Mouse (Mus musculus): ENCODE measurements around the gene Smok3b. TPM values are rescaled to one million over a fixed set of nuclear protein-coding genes. Genes with fewer than 3 reads are reported as not detected.
"Not testable (repeated sequence)": the region's sequence is repeated elsewhere in the genome, so short reads cannot be mapped to it uniquely, and the experiment has no call there.

The Smok3b gene
- not detected in 2 replicates for polyA plus RNA-seq (2012; rRNA removed)

DNA sequence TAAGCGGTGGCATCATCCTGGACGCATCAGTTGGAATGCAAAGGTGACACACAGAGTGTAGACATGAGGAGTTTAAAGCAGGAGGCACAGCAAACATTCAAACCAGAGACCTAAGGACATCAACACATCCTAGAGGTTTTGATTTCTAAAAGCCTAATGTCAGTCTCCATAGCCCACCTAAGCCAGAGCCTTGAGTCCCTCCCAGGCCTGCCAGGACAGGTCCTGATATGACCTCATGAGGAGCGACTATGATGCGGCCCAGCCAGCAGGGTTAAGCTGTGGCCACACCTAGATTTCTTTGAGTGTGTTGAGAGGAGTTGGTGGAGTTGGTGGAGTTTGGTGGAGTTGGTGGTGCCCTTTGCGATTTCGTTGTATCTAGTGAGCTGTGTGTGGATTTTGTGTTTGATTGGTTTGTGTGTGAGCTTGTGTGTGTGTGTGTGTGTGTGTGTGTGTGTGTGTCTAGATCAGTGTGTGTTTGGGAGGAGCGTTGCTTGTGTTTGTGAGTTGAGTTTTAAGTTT, at the start of gene Smok3b, which contains the start of gene Smok3a:
Gene Smok3b (plus strand): TSS at position 469 of the 519 bp plus-strand sequence.
Gene Smok3a (plus strand): TSS at position 301 of the 519 bp plus-strand sequence.
- H3K27ac ChIP-seq (ENCODE audit: insufficient read depth, low read length); H3K27me3 ChIP-seq (ENCODE audit: control insufficient read depth, insufficient read depth, low read length); H3K4me3 ChIP-seq (ENCODE audit: extremely low read depth, insufficient read depth, insufficient read length); H3K4me1 ChIP-seq (ENCODE audit: control insufficient read depth, insufficient read depth, insufficient read length); H3K36me3 ChIP-seq (ENCODE audit: control insufficient read depth, insufficient read depth, low read length); DNase-seq (ENCODE audit: low read depth in 1 of 2, low spot score in 2 of 2): not testable (repeated sequence)
- WGBS, result 95% methylated on average over 5 of the region's 7 CpGs

DNA sequence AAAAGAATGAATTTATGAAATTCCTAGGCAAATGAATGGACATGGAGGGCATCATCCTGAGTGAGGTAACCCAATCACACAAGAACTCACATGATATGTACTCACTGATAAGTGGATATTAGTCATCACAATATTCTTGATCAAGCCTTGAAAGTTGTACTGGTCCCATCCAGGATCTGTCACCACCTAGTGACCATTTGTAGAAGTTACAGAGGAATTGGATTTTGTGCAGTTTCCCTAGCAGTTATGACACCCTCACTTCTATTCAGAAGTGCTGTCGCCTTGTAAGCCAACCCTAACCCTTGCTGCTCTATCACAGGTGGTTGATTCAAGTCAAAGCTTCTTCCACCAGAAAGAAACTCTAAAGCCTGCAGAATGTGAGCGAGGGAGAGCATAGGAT, 48.1 kb upstream of the Smok3b start:
- H3K4me3 ChIP-seq (ENCODE audit: extremely low read depth, insufficient read depth, insufficient read length), result no peak overlapping the region
- 70% methylated on average over 2 of the region's 2 CpGs for WGBS
- no peaks in the 10 kb centered on the region for H3K4me1 ChIP-seq (ENCODE audit: control insufficient read depth, insufficient read depth, insufficient read length)
- DNase-seq (ENCODE audit: low read depth in 1 of 2, low spot score in 2 of 2), result no peak
- no peaks in the 10 kb centered on the region for H3K36me3 ChIP-seq (ENCODE audit: control insufficient read depth, insufficient read depth, low read length)
- H3K27ac ChIP-seq (ENCODE audit: insufficient read depth, low read length), result no peak overlapping the region
- no peaks in the 10 kb centered on the region for H3K27me3 ChIP-seq (ENCODE audit: control insufficient read depth, insufficient read depth, low read length)
- TF ChIP-seq CTCF (IDR thresholded peaks at IDR 0.05; ENCODE audit: extremely low read depth, insufficient read depth, insufficient read length, insufficient replicate concordance) (no peak), POLR2A (IDR thresholded peaks at IDR 0.05; ENCODE audit: low read depth, low read length) (no peak)

DNA sequence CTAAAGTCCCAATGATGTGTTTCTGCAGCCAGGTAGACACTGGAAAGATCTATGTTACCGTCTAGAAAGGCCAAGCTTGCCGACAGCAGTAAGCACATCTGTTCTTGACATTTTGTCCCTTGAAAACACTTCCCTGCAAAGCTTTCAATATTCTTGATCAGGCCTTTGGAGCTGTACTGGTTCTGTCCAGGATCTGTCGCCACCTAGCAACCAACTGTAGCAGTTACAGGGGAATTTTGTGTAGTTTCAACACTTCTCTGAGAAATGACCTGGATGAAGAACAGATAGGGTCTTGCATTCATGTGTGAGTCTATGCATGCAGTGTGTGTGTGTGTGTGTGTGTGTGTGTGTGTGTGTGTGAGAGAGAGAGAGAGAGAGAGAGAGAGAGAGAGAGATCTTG, 47.5 kb upstream of the Smok3b start:
- no peaks in the 10 kb centered on the region for H3K27me3 ChIP-seq (ENCODE audit: control insufficient read depth, insufficient read depth, low read length)
- WGBS, result 59% methylated on average over 3 of the region's 3 CpGs
- DNase-seq (ENCODE audit: low read depth in 1 of 2, low spot score in 2 of 2), result no peak
- no peak overlapping the region for H3K27ac ChIP-seq (ENCODE audit: insufficient read depth, low read length)
- H3K36me3 ChIP-seq (ENCODE audit: control insufficient read depth, insufficient read depth, low read length), result no peaks in the 10 kb centered on the region
- H3K4me3 ChIP-seq (ENCODE audit: extremely low read depth, insufficient read depth, insufficient read length), result no peak overlapping the region
- TF ChIP-seq CTCF (IDR thresholded peaks at IDR 0.05; ENCODE audit: extremely low read depth, insufficient read depth, insufficient read length, insufficient replicate concordance), result no peak
- no peak for TF ChIP-seq POLR2A (IDR thresholded peaks at IDR 0.05; ENCODE audit: low read depth, low read length)
- H3K4me1 ChIP-seq (ENCODE audit: control insufficient read depth, insufficient read depth, insufficient read length), result no peaks in the 10 kb centered on the region

DNA sequence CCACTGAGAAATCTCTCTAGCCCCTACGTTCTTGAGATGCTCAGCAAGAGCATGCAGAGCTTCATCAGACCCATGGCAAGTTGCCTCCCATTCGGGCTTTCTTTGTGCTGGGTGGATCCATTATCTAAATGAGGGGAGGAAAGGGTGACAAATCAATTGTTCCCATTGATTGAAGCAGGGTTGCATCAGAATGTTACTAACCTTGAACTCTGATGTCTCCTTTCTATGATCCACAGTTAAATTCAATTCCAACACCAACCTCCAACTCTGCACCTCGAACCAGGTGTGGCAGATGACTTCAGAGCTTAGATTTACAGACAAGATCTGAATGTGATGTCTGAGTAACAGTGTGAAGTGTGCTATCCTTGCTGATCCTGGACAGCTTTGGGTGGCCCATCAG, 46.5 kb upstream of the Smok3b start:
- H3K4me3 ChIP-seq (ENCODE audit: extremely low read depth, insufficient read depth, insufficient read length), result no peak overlapping the region
- TF ChIP-seq CTCF (IDR thresholded peaks at IDR 0.05; ENCODE audit: extremely low read depth, insufficient read depth, insufficient read length, insufficient replicate concordance) (no peak), POLR2A (IDR thresholded peaks at IDR 0.05; ENCODE audit: low read depth, low read length) (no peak)

DNA sequence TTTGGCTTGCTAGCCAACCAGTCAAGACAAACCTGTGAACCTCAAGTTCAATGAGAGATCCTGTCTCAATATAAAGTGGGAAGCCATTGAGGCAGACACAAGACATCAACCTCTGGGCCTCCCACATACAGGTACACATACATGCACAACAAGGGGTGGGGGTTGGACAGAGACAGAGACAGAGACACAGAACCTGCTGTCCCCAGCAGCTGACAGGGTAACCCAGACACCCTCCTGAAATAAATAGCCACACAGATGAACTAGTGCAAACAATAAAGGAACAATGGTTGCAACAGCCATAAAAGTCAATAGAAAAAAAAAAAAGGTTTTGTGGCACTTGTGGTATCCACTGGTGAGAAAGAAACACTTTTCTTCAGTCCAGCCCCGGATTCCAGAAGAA, 45.8 kb upstream of the Smok3b start:
- TF ChIP-seq CTCF (IDR thresholded peaks at IDR 0.05; ENCODE audit: extremely low read depth, insufficient read depth, insufficient read length, insufficient replicate concordance) (no peak), POLR2A (IDR thresholded peaks at IDR 0.05; ENCODE audit: low read depth, low read length) (no peak)
- Histone ChIP-seq H3K4me1 (ENCODE audit: control insufficient read depth, insufficient read depth, insufficient read length) (no peaks in the 10 kb centered on the region), H3K4me3 (ENCODE audit: extremely low read depth, insufficient read depth, insufficient read length) (no peak overlapping the region), H3K36me3 (ENCODE audit: control insufficient read depth, insufficient read depth, low read length) (no peaks in the 10 kb centered on the region), H3K27me3 (ENCODE audit: control insufficient read depth, insufficient read depth, low read length) (no peaks in the 10 kb centered on the region), H3K27ac (ENCODE audit: insufficient read depth, low read length) (no peak overlapping the region)
- WGBS, result 30% methylated on average over 1 of the region's 1 CpGs
- DNase-seq (ENCODE audit: low read depth in 1 of 2, low spot score in 2 of 2), result no peak

More for the DNA sequence above, 46.5 kb upstream of the Smok3b start:
- no peaks in the 10 kb centered on the region for H3K27me3 ChIP-seq (ENCODE audit: control insufficient read depth, insufficient read depth, low read length)
- no peaks in the 10 kb centered on the region for H3K4me1 ChIP-seq (ENCODE audit: control insufficient read depth, insufficient read depth, insufficient read length)
- WGBS, result 60% methylated on average over 3 of the region's 3 CpGs
- H3K36me3 ChIP-seq (ENCODE audit: control insufficient read depth, insufficient read depth, low read length), result no peaks in the 10 kb centered on the region
- no peak overlapping the region for H3K27ac ChIP-seq (ENCODE audit: insufficient read depth, low read length)
- no peak for DNase-seq (ENCODE audit: low read depth in 1 of 2, low spot score in 2 of 2)

DNA sequence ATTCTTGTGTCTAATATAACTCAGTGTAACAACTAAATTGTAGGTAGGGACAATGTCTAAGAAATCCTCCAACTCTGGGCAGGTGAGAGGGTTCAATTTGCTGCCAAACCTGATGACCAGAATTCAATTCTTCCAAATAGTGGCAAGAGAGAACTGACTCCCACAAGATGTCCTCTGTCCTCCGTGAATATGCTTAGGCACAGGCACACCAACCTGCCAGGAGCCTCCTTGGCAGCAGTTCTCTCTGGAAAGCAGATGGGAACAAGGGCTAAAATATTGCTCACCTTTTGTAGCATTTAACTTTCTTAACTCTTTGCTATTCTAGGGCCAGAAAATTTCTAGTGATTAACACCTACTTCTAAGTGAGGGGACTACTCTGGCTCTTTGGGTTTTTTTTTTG, 43.9 kb upstream of the Smok3b start:
- Histone ChIP-seq H3K4me3 (ENCODE audit: extremely low read depth, insufficient read depth, insufficient read length) (no peak overlapping the region), H3K4me1 (ENCODE audit: control insufficient read depth, insufficient read depth, insufficient read length) (no peaks in the 10 kb centered on the region), H3K36me3 (ENCODE audit: control insufficient read depth, insufficient read depth, low read length) (no peaks in the 10 kb centered on the region), H3K27me3 (ENCODE audit: control insufficient read depth, insufficient read depth, low read length) (no peaks in the 10 kb centered on the region), H3K27ac (ENCODE audit: insufficient read depth, low read length) (no peak overlapping the region)
- DNase-seq (ENCODE audit: low read depth in 1 of 2, low spot score in 2 of 2), result no peak
- TF ChIP-seq CTCF (IDR thresholded peaks at IDR 0.05; ENCODE audit: extremely low read depth, insufficient read depth, insufficient read length, insufficient replicate concordance) (no peak), POLR2A (IDR thresholded peaks at IDR 0.05; ENCODE audit: low read depth, low read length) (no peak)
- 45% methylated on average over 1 of the region's 1 CpGs for WGBS

DNA sequence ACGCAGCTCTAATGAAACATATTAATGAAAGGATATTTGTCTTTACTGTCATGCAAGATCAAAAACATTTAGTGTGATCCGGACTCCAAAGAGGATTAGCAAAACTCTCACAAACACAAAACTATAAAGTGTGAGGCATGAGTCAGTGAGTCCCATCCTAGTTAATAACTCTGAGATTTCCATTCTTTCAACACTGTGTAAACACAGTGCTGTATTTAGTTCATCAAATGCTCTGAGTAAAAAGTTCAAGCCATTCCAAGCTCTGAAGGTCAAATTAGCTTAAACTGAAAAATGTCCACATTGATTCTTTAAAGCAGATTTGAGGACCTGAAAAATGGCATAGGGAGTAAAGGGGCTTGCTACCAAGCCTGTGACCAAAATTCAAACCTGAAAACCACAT, 42.1 kb upstream of the Smok3b start:
- Histone ChIP-seq H3K4me1 (ENCODE audit: control insufficient read depth, insufficient read depth, insufficient read length) (no peaks in the 10 kb centered on the region), H3K4me3 (ENCODE audit: extremely low read depth, insufficient read depth, insufficient read length) (no peak overlapping the region), H3K27ac (ENCODE audit: insufficient read depth, low read length) (no peak overlapping the region), H3K36me3 (ENCODE audit: control insufficient read depth, insufficient read depth, low read length) (no peaks in the 10 kb centered on the region), H3K27me3 (ENCODE audit: control insufficient read depth, insufficient read depth, low read length) (no peaks in the 10 kb centered on the region)
- 66% methylated on average over 2 of the region's 2 CpGs for WGBS
- TF ChIP-seq CTCF (IDR thresholded peaks at IDR 0.05; ENCODE audit: extremely low read depth, insufficient read depth, insufficient read length, insufficient replicate concordance) (no peak), POLR2A (IDR thresholded peaks at IDR 0.05; ENCODE audit: low read depth, low read length) (no peak)
- DNase-seq (ENCODE audit: low read depth in 1 of 2, low spot score in 2 of 2), result no peak
